Comparison of ENCODE assay signal across 21 mouse cellular contexts in genomic region chr8:44418003-44418402, GRCm38 (mm10).
DNase-seq lines count a peak whose midpoint lies in the region; ATAC-seq and TF ChIP-seq lines count a peak whose summit lies in the region.
"Had no signal": no experiment of that assay in that cellular context is flagged by ENCODE, and none has a peak within 500 bp of the region (broad histone marks: within the 10 kb centered on the region; RNA-seq: fewer than 3 reads in every experiment).

No protein-coding gene starts in this region.

- H3K27me3 ChIP-seq in limb, embryonic 13.5 days: no peaks in the 10 kb centered on the region
- no peaks in the 10 kb centered on the region for H3K27me3 ChIP-seq in limb, embryonic 10.5 days (ENCODE audit: low read depth, poor library complexity, severe bottlenecking)
- no peaks in the 10 kb centered on the region for H3K27me3 ChIP-seq in limb, embryonic 14.5 days (ENCODE audit: control insufficient read depth, insufficient read depth, low read length)
- no peaks in the 10 kb centered on the region for H3K27me3 ChIP-seq in limb, embryonic 15.5 days
- H3K27me3 ChIP-seq: CH12.LX, Patski had no signal

- H3K9ac ChIP-seq in limb, embryonic 13.5 days: no peak overlapping the region
- H3K9ac ChIP-seq in limb, embryonic 14.5 days (ENCODE audit: low read depth, low read length, severe bottlenecking): no peak overlapping the region
- H3K9ac ChIP-seq in limb, embryonic 15.5 days: no peak overlapping the region

- H3K27ac ChIP-seq in limb, embryonic 13.5 days: peak overlapping the region; percentile 52; the same call in 1 of the 2 replicates
- H3K27ac ChIP-seq in limb, embryonic 10.5 days: no peak overlapping the region
- no peak overlapping the region for H3K27ac ChIP-seq in limb, embryonic 14.5 days (replicated peaks; ENCODE audit: low read depth, low read length)
- peak overlapping the region; percentile 71 for H3K27ac ChIP-seq in limb, embryonic 15.5 days

- ATAC-seq in limb, embryonic 13.5 days (ENCODE audit: low FRiP score, low read depth): peak; percentile 79; the same call in 1 of the 2 replicates
- peak; percentile 53 for ATAC-seq in limb, embryonic 14.5 days (ENCODE audit: low FRiP score, low read depth)
- ATAC-seq in limb, embryonic 15.5 days (ENCODE audit: insufficient number of reproducible peaks, low FRiP score, low TSS enrichment, low read depth): peak; percentile 80
- ATAC-seq: activated CD4-positive, CD25-positive, alpha-beta regulatory T cell, adult 4 months; CD4-positive, CD25-positive, alpha-beta regulatory T cell, adult 4 months; Patski had no signal

- H3K9me3 ChIP-seq in limb, embryonic 13.5 days: no peaks in the 10 kb centered on the region
- H3K9me3 ChIP-seq in limb, embryonic 10.5 days (replicated peaks): no peaks in the 10 kb centered on the region
- H3K9me3 ChIP-seq in limb, embryonic 14.5 days (ENCODE audit: control insufficient read depth, low read length): no peaks in the 10 kb centered on the region
- no peaks in the 10 kb centered on the region for H3K9me3 ChIP-seq in limb, embryonic 15.5 days
- H3K9me3 ChIP-seq: G1E had no signal

- no peak overlapping the region for H3K4me2 ChIP-seq in limb, embryonic 13.5 days (replicated peaks)
- no peak overlapping the region for H3K4me2 ChIP-seq in limb, embryonic 14.5 days (replicated peaks; ENCODE audit: low read depth, low read length, severe bottlenecking)
- H3K4me2 ChIP-seq in limb, embryonic 15.5 days: no peak overlapping the region

- no peak overlapping the region for H3K4me3 ChIP-seq in limb, embryonic 13.5 days
- H3K4me3 ChIP-seq in limb, embryonic 10.5 days: no peak overlapping the region
- no peak overlapping the region for H3K4me3 ChIP-seq in limb, embryonic 14.5 days (replicated peaks; ENCODE audit: low read length)
- no peak overlapping the region for H3K4me3 ChIP-seq in limb, embryonic 15.5 days

- 29% methylated on average over 8 of the region's 8 CpGs for WGBS in limb, embryonic 13.5 days
- 84% methylated on average over 8 of the region's 8 CpGs for WGBS in limb, embryonic 10.5 days
- 22% methylated on average over 8 of the region's 8 CpGs for WGBS in limb, embryonic 14.5 days
- 31% methylated on average over 8 of the region's 8 CpGs for WGBS in limb, embryonic 15.5 days

- intact Hi-C loops in left cerebral cortex, postnatal 10 days (cut with DNase I): no loop called here

- DNase-seq in limb, embryonic 10.5 days (ENCODE audit: low spot score): no peak
- no peak for DNase-seq in limb, embryonic 14.5 days (ENCODE audit: low spot score)
- DNase-seq in layer of hippocampus, adult 18-20 months (ENCODE audit: low spot score in 2 of 2): no peak
- DNase-seq in left cerebral cortex, postnatal 10 days (ENCODE audit: extremely low spot score in 1 of 2, low spot score in 2 of 2): no peak
- DNase-seq: adrenal gland, adult 2 months; adrenal gland, adult 8-10 months; adrenal gland, postnatal 10 days; adrenal gland, postnatal 14 days; adrenal gland, postnatal 25 days; adrenal gland, postnatal 36 days; B cell, adult 2 months; cerebellum, adult 11 months; cerebellum, adult 11-12 months; cerebellum, adult 18-20 months had no signal

- no peak for TF ChIP-seq POLR2A in limb, embryonic 14.5 days (IDR thresholded peaks at IDR 0.05; ENCODE audit: borderline replicate concordance, extremely low read depth, insufficient read depth, insufficient read length)

- H3K4me1 ChIP-seq in limb, embryonic 13.5 days: peaks cover 9% of the 10 kb centered on the region; the same call in 1 of the 2 replicates
- no peaks in the 10 kb centered on the region for H3K4me1 ChIP-seq in limb, embryonic 10.5 days
- peaks cover 3% of the 10 kb centered on the region; the same call in 1 of the 2 replicates for H3K4me1 ChIP-seq in limb, embryonic 14.5 days (ENCODE audit: control insufficient read depth, insufficient read depth, low read length)
- no peaks in the 10 kb centered on the region for H3K4me1 ChIP-seq in limb, embryonic 15.5 days

- H3K36me3 ChIP-seq in limb, embryonic 13.5 days: no peaks in the 10 kb centered on the region
- no peaks in the 10 kb centered on the region for H3K36me3 ChIP-seq in limb, embryonic 10.5 days
- no peaks in the 10 kb centered on the region for H3K36me3 ChIP-seq in limb, embryonic 14.5 days (ENCODE audit: control insufficient read depth, insufficient read depth, low read length)
- no peaks in the 10 kb centered on the region for H3K36me3 ChIP-seq in limb, embryonic 15.5 days
- H3K36me3 ChIP-seq: G1E had no signal

Comparison
In these comparisons a context has a peak if more than half of its experiments do, and no peak if none do; other contexts are left out.
1. H3K27ac ChIP-seq: peak in limb, embryonic 13.5 days (single experiment) and limb, embryonic 15.5 days (single experiment); none in limb, embryonic 10.5 days (single experiment) and limb, embryonic 14.5 days (single experiment).
2. Peak in every context shown above with its lines, with median percentiles within 50 percentile points of each other: ATAC-seq.